Mouse (Mus musculus) ES-Bruce4 (cell line): ENCODE measurements around the gene Ptpn21. TPM values are rescaled to one million over a fixed set of nuclear protein-coding genes. Genes with fewer than 3 reads are reported as not detected.

ENCODE experiments used
- H3K27ac ChIP-seq: 2 replicates; pipeline ENCODE4 v1.5.1; 2012; ENCODE audit warnings: low read length, inconsistent platforms; ENCODE audit not compliant: insufficient read depth
- H3K27me3 ChIP-seq: 2 replicates; pipeline ENCODE4 v1.6.1; 2012; ENCODE audit warnings: mild to moderate bottlenecking, low read length, inconsistent platforms; ENCODE audit not compliant: control insufficient read depth, poor library complexity, insufficient read depth, severe bottlenecking
- H3K36me3 ChIP-seq: 2 replicates; pipeline ENCODE4 v1.6.1; 2012; ENCODE audit warnings: inconsistent platforms, mild to moderate bottlenecking, low read length, moderate library complexity; ENCODE audit not compliant: control insufficient read depth, poor library complexity, insufficient read depth, severe bottlenecking
- H3K4me1 ChIP-seq: one replicate; pipeline ENCODE4 v1.8.1; 2011; ENCODE audit warnings: low read length; ENCODE audit not compliant: control insufficient read depth, insufficient read depth
- H3K4me3 ChIP-seq: 2 replicates; pipeline ENCODE4 v1.5.1; 2011; ENCODE audit warnings: low read depth, mild to moderate bottlenecking, low read length
- H3K9ac ChIP-seq: 2 replicates; pipeline ENCODE4 v1.6.1; 2012; ENCODE audit warnings: low read depth, mild to moderate bottlenecking, inconsistent platforms; ENCODE audit not compliant: poor library complexity, severe bottlenecking
- H3K9me3 ChIP-seq: replicated peaks from 2 replicates; pipeline ENCODE4 v1.6.1; 2012; ENCODE audit warnings: mild to moderate bottlenecking, low read length, inconsistent platforms; ENCODE audit not compliant: control insufficient read depth, poor library complexity, insufficient read depth, severe bottlenecking
- CTCF ChIP-seq: IDR thresholded peaks from one replicate; pipeline ENCODE4 v1.8.1; 2011; ENCODE audit warnings: low read depth, low read length
- EP300 ChIP-seq: IDR thresholded peaks from 2 replicates; pipeline ENCODE4 v1.6.1; 2011; ENCODE audit warnings: low read depth, low read length; ENCODE audit not compliant: insufficient read depth
- POLR2A ChIP-seq: IDR thresholded peaks from one replicate; pipeline ENCODE4 v1.8.1; 2011; ENCODE audit warnings: low read length; ENCODE audit not compliant: insufficient read depth
- polyA plus RNA-seq: library from polyadenylated mRNA; stranded (reverse); fragments of >200 nt; gene quantifications from 2 replicates; pipeline ENCODE4 v1.2.4, GENCODE M21; 2011; ENCODE audit warnings: low read depth; ENCODE audit not compliant: missing spikeins, insufficient read depth, insufficient read length

The Ptpn21 gene
- polyA plus RNA-seq, 1 experiment = 25.0 TPM

DNA sequence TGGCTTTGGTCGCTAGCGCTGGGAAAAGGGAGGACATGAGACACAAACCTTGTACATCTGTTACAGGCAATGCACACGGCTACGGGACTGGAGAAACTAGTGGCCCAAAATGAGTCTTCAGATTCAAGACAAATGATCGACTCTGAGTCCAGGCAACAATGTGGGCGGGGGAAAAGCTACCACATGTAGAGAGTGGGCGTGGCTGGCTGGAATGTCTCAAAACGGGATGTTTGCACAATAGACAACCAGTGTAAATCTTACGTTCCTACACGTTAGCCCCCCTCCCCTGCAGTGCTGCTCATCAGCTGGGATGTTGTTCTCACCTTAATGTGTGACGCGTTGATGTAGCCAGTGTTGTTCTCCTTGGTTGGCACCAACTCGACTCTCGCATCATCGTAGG is 55.0 kb downstream of the Ptpn21 start:
- no peak overlapping the region for H3K27ac ChIP-seq
- H3K36me3 ChIP-seq = no peaks in the 10 kb centered on the region
- no peak overlapping the region for H3K4me3 ChIP-seq
- peaks cover 3% of the 10 kb centered on the region for H3K4me1 ChIP-seq
- no peaks in the 10 kb centered on the region for H3K27me3 ChIP-seq
- H3K9ac ChIP-seq = no peak overlapping the region
- no peak for TF ChIP-seq POLR2A
- H3K9me3 ChIP-seq = no peaks in the 10 kb centered on the region

DNA sequence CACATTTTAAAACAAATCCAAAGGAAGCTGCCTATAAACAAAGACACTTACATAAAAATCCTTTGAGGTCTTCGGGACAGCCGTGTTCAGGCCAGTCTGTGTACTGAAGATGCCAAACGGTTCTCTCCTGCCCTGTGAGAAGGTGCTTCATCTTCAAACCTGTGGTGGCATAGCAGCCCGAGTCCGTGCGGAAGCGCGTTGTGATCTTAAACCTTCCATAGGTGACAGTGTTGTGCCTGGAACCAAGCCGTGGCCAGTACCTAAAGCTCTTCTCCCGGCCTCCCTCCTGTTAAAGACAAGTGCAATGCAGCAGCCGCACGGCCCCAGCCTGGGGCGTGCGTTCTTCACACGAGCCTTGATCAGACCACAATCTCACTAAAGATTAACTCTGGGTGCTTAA is 57.3 kb downstream of the Ptpn21 start:
- H3K4me1 ChIP-seq = no peaks in the 10 kb centered on the region
- H3K36me3 ChIP-seq = no peaks in the 10 kb centered on the region
- no peak overlapping the region for H3K4me3 ChIP-seq
- H3K9ac ChIP-seq = no peak overlapping the region
- TF ChIP-seq EP300 (no peak), POLR2A (no peak), CTCF (no peak)
- no peak overlapping the region for H3K27ac ChIP-seq
- no peaks in the 10 kb centered on the region for H3K27me3 ChIP-seq
- H3K9me3 ChIP-seq = no peaks in the 10 kb centered on the region

DNA sequence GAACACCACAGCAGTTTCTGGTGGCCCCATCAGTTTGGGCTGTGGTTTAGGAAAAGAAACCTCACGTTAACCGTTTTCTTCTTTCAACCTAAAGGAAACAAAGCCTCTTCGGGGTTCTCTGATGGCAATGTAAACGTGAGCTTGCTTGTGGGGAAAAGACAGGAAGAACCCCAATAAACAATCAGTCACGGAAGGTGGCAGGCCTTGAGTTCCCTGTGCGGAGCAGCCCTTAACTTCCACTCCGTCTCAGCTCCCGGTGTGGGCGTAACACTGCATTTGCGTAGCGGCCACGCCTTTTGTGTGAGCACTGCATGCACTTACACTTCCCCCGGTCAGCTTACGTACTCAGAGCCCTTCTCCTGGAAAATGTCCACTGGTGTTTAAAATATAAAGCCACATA is 59.9 kb downstream of the Ptpn21 start:
- Histone ChIP-seq H3K27ac (no peak overlapping the region), H3K36me3 (no peaks in the 10 kb centered on the region), H3K9me3 (no peaks in the 10 kb centered on the region), H3K27me3 (no peaks in the 10 kb centered on the region), H3K4me1 (no peaks in the 10 kb centered on the region), H3K9ac (no peak overlapping the region), H3K4me3 (no peak overlapping the region)
- TF ChIP-seq EP300 (no peak), CTCF (no peak), POLR2A (no peak)

DNA sequence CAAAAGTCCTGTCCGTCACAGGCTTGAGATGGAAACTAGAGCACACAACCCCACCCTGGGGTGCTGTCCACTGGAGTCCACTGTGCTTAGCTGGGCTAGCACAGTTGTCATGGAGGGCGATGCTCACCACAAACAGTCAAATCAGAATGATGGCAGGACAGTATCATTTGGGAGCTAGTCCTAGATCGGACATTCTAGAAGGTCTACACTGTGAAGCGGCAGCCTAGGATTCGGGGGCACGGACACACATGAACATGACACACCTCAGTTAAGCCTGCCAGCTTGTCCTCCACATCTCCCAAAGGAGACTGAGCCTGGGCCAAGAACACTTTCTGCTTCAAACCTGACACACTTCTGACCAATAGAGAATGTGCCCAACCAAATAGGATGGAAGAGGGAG is 60.3 kb downstream of the Ptpn21 start:
- Histone ChIP-seq H3K27me3 (no peaks in the 10 kb centered on the region), H3K36me3 (no peaks in the 10 kb centered on the region), H3K9me3 (no peaks in the 10 kb centered on the region), H3K4me3 (no peak overlapping the region), H3K9ac (no peak overlapping the region), H3K27ac (no peak overlapping the region), H3K4me1 (no peaks in the 10 kb centered on the region)
- no peak for TF ChIP-seq CTCF
- no peak for TF ChIP-seq POLR2A
- TF ChIP-seq EP300 = no peak

DNA sequence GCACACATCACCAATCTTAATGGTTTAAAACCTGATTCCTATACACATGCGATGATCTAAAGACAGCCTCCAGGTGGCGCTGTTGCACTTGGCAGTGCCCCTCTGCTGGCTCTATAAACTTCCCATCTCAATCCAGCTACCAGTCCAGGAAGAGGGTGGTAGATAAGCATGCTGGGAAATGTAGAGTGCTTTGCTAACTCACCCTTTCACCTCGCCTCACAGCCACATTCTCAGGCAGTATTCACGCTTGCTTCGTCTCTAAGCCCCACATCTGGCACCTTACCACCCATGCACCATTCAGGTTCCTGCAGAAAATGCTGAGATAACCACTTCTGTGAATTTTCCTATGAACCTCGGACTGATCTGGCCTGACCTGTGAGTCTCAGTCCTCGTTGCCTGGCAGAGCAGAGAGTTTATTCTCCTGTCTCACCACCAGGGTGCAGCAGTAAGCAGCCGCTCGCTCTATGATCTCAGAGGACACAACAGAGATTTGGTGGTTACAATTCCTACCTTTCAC is 62.5 kb downstream of the Ptpn21 start:
- no peaks in the 10 kb centered on the region for H3K9me3 ChIP-seq
- no peaks in the 10 kb centered on the region for H3K27me3 ChIP-seq
- TF ChIP-seq POLR2A (no peak), CTCF (peak; percentile 90)
- H3K9ac ChIP-seq = no peak overlapping the region
- H3K4me1 ChIP-seq = no peaks in the 10 kb centered on the region
- H3K27ac ChIP-seq = no peak overlapping the region
- H3K36me3 ChIP-seq = no peaks in the 10 kb centered on the region
- peak overlapping the region; percentile 53 for H3K4me3 ChIP-seq

DNA sequence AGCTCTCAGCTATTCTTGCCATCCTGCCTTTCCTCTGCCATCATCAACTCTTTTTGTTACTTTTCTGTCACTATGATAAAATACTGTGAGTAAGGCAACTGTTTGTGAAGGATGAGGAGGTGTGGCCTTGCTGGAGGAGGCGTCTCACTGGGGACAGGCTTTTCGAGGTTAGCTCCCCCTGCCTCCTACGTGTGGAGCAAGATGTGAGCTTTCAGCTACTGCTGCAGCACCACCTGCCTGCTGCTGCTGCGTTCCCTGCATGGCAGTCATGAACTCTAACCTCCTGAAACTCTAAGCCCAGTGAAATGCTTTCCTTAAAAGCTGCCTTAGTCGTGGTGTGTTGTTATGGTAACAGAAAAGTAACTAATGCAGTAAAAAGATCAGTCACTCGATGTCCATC is 63.3 kb downstream of the Ptpn21 start:
- Histone ChIP-seq H3K27me3 (no peaks in the 10 kb centered on the region), H3K4me3 (no peak overlapping the region), H3K36me3 (no peaks in the 10 kb centered on the region), H3K4me1 (no peaks in the 10 kb centered on the region), H3K9ac (no peak overlapping the region), H3K27ac (no peak overlapping the region), H3K9me3 (no peaks in the 10 kb centered on the region)
- TF ChIP-seq POLR2A = no peak
- no peak for TF ChIP-seq EP300
- peak; percentile 15 for TF ChIP-seq CTCF
